In genomic region chr2:75933541-75933940, GRCm38 (mm10) we compare ENCODE assay signal across 14 mouse cellular contexts. TPM values are rescaled to one million over a fixed set of nuclear protein-coding genes. Genes with fewer than 3 reads are reported as not detected.
DNase-seq lines count a peak whose midpoint lies in the region; ATAC-seq lines count a peak whose summit lies in the region.
"Had no signal": no experiment of that assay in that cellular context is flagged by ENCODE, and none has a peak within 500 bp of the region (broad histone marks: within the 10 kb centered on the region; RNA-seq: fewer than 3 reads in every experiment).

No protein-coding gene starts in this region.

- no peaks in the 10 kb centered on the region for H3K27me3 ChIP-seq in heart, embryonic 16.5 days (ENCODE audit: control insufficient read depth, insufficient read depth, low read length)
- H3K27me3 ChIP-seq in neural tube, embryonic 14.5 days (ENCODE audit: control insufficient read depth, insufficient read depth, low read length), result no peaks in the 10 kb centered on the region
- H3K27me3 ChIP-seq: kidney, embryonic 15.5 days had no signal

- peaks cover 2% of the 10 kb centered on the region; the same call in 1 of the 2 replicates for H3K36me3 ChIP-seq in heart, embryonic 16.5 days (ENCODE audit: control insufficient read depth, insufficient read depth)
- H3K36me3 ChIP-seq in neural tube, embryonic 14.5 days (ENCODE audit: control insufficient read depth, insufficient read depth, low read length), result 0 out of 2 replicates have a peak, but pooled peaks cover 3% of the 10 kb centered on the region

- H3K9ac ChIP-seq in heart, embryonic 16.5 days (ENCODE audit: low read length), result peak overlapping the region; percentile 12; the same call in 1 of the 2 replicates
- 0 out of 2 replicates have a peak overlapping the region, but pooled peaks have one; percentile 11 for H3K9ac ChIP-seq in neural tube, embryonic 14.5 days (replicated peaks; ENCODE audit: low read depth, low read length)
- H3K9ac ChIP-seq: kidney, embryonic 15.5 days had no signal

- no peaks in the 10 kb centered on the region for H3K9me3 ChIP-seq in heart, embryonic 16.5 days (replicated peaks; ENCODE audit: control insufficient read depth, low read length)
- no peaks in the 10 kb centered on the region for H3K9me3 ChIP-seq in neural tube, embryonic 14.5 days (ENCODE audit: control insufficient read depth, low read length)
- H3K9me3 ChIP-seq: kidney, embryonic 15.5 days had no signal

- H3K4me3 ChIP-seq in heart, embryonic 16.5 days (ENCODE audit: low read length), result no peak overlapping the region
- H3K4me3 ChIP-seq in neural tube, embryonic 14.5 days (ENCODE audit: low read depth, low read length), result no peak overlapping the region
- H3K4me3 ChIP-seq: erythroblast, embryonic 14.5 days; kidney, embryonic 15.5 days had no signal

- H3K4me2 ChIP-seq in heart, embryonic 16.5 days (ENCODE audit: low read depth, low read length), result no peak overlapping the region; the same call in 1 of the 2 replicates
- H3K4me2 ChIP-seq in neural tube, embryonic 14.5 days (ENCODE audit: low read depth, low read length), result no peak overlapping the region
- H3K4me2 ChIP-seq: kidney, embryonic 15.5 days; liver, embryonic 11.5 days had no signal

- 24% methylated on average over 7 of the region's 7 CpGs for WGBS in heart, embryonic 16.5 days
- WGBS in neural tube, embryonic 14.5 days, result 47% methylated on average over 7 of the region's 7 CpGs

- no peak for ATAC-seq in heart, embryonic 16.5 days (replicated peaks; ENCODE audit: extremely low read depth, insufficient read depth, low FRiP score)
- no peak for ATAC-seq in neural tube, embryonic 14.5 days (ENCODE audit: low read depth)

- DNase-seq in adrenal gland, adult (ENCODE audit: inconsistent age in 2 of 2, low spot score in 1 of 2), result peak; percentile 21 to 66
- no peak for DNase-seq in adrenal gland, adult 18-20 months (ENCODE audit: low spot score in 2 of 2)
- no peak for DNase-seq in heart, postnatal 10 days
- no peak for DNase-seq in neural tube, embryonic 10.5 days (ENCODE audit: extremely low spot score, low spot score)
- DNase-seq in kidney, adult 8-10 months, result no peak
- no peak for DNase-seq in T-cell, adult 2 months (ENCODE audit: low spot score)
- DNase-seq: cerebellum, adult 8-10 months; layer of hippocampus, adult 9-11 months; right cerebral cortex, postnatal 4 days had no signal

- peak overlapping the region; percentile 21 for H3K27ac ChIP-seq in heart, embryonic 16.5 days (ENCODE audit: low read length)
- no peak overlapping the region for H3K27ac ChIP-seq in neural tube, embryonic 14.5 days (ENCODE audit: low read depth, low read length)
- H3K27ac ChIP-seq: kidney, embryonic 15.5 days had no signal

- intact Hi-C loops in heart, postnatal 10 days (cut with DNase I), result no loop called here

- H3K4me1 ChIP-seq in heart, embryonic 16.5 days (ENCODE audit: control insufficient read depth, insufficient read depth, low read length), result peaks cover 10% of the 10 kb centered on the region
- H3K4me1 ChIP-seq in neural tube, embryonic 14.5 days (ENCODE audit: control insufficient read depth, insufficient read depth, low read length), result no peaks in the 10 kb centered on the region

RNA-seq across cellular contexts. Expression of gene Ttc30b, which starts 4.8 kb away (rescaled TPM):
- total RNA-seq in adrenal gland, adult 18-20 months (2021), result 10 to 100 TPM; 12.3 to 12.6 TPM
- 12.3 and 13.5 TPM in 2 replicates for polyA plus RNA-seq in heart, embryonic 16.5 days (2015; fragmentation: Nextera tagmentation; extraction: Ambion mirVana)
- total RNA-seq in heart, postnatal 10 days (2021), result 10 to 100 TPM; 13.6 to 14.9 TPM
- polyA plus RNA-seq in neural tube, embryonic 14.5 days (2014; fragmentation: Nextera tagmentation; extraction: Ambion mirVana), result 18.3 and 20.2 TPM in 2 replicates
- polyA plus RNA-seq: erythroblast, embryonic 14.5 days had no signal

RNA-seq across cellular contexts. Expression of gene Ttc30a2, which starts 44.4 kb away (rescaled TPM):
- total RNA-seq in adrenal gland, adult 18-20 months (2021), result under 1 TPM in 1 of 2 experiments, not detected in 1; 0.45 TPM
- 1.4 and 1.6 TPM in 2 replicates for polyA plus RNA-seq in heart, embryonic 16.5 days (2015; fragmentation: Nextera tagmentation; extraction: Ambion mirVana)
- total RNA-seq in heart, postnatal 10 days (2021), result 1 to 10 TPM; 1.0 to 1.6 TPM
- 1.2 and 1.8 TPM in 2 replicates for polyA plus RNA-seq in neural tube, embryonic 14.5 days (2014; fragmentation: Nextera tagmentation; extraction: Ambion mirVana)
- polyA plus RNA-seq: erythroblast, embryonic 14.5 days had no signal

RNA-seq across cellular contexts. Expression of gene Ttc30a1, which starts 48.2 kb away (rescaled TPM):
- total RNA-seq in adrenal gland, adult 18-20 months (2021), result 1 to 10 TPM; 2.0 to 2.1 TPM
- 5.7 and 6.2 TPM in 2 replicates for polyA plus RNA-seq in heart, embryonic 16.5 days (2015; fragmentation: Nextera tagmentation; extraction: Ambion mirVana)
- total RNA-seq in heart, postnatal 10 days (2021), result 1 to 10 TPM; 2.7 to 3.6 TPM
- 7.7 and 7.9 TPM in 2 replicates for polyA plus RNA-seq in neural tube, embryonic 14.5 days (2014; fragmentation: Nextera tagmentation; extraction: Ambion mirVana)
- polyA plus RNA-seq: erythroblast, embryonic 14.5 days had no signal

Comparison
In these comparisons a context has a peak if more than half of its experiments do, and no peak if none do; other contexts are left out.
1. DNase-seq: peak in adrenal gland, adult (2 of 2); none in adrenal gland, adult 18-20 months (0 of 2), heart, postnatal 10 days (0 of 2), neural tube, embryonic 10.5 days (single experiment), kidney, adult 8-10 months (0 of 2) and T-cell, adult 2 months (single experiment).